In the genomic region with DNA sequence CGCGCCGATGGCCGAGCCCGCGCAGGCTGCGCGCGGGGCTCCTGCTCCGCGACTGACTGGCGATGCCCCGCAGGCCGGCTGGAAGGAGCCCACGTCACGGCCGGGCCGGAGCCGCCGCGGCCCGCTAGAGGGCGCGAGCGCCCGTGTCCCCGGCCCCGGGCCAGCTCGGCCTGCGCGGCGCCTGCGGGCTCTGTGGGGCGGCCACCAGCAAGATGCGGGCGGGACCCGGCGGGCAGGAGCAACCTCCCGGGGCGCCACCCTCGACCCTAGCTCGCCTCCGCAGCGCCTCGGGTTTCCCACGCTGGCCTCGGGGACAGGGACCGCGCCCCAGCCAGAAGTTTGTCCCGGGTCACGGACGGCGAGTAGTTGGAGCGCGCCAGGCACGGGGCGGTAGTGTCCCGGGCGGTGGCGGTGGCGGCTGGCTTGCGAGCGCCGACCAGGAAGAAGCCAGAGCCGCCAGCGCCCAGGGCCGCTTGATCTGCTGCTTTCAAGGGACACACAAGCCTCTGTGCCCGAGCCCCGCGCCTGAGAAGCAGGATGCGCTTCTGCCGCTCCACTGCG, we compare ENCODE assay signal across 8 mouse cellular contexts. TPM values are rescaled to one million over a fixed set of nuclear protein-coding genes. Genes with fewer than 3 reads are reported as not detected.
DNase-seq lines count a peak whose midpoint lies in the region; ATAC-seq and TF ChIP-seq lines count a peak whose summit lies in the region.

A gene (minus strand): TSS at position 7 of the 561 bp plus-strand sequence.

- no peak for DNase-seq in ES-E14 (ENCODE audit: low read depth, low spot score)
- DNase-seq in cerebellum, adult 18-20 months, result peak; percentile 29 to 79
- peak; percentile 84 for DNase-seq in forebrain, postnatal 0 days
- DNase-seq in heart, postnatal 14 days, result peak; percentile 90 to 94
- peak; percentile 85 to 92 for DNase-seq in kidney, postnatal 4 days
- DNase-seq in thymus, adult 2 months, result peak; percentile 21

- H3K4me1 ChIP-seq in ES-E14 (ENCODE audit: control insufficient read depth in 2 of 2, insufficient read depth in 2 of 2, low read length in 2 of 2, poor library complexity in 1 of 2), result no peaks in the 10 kb centered on the region
- H3K4me1 ChIP-seq in forebrain, postnatal 0 days (ENCODE audit: insufficient read depth), result peaks cover 6% of the 10 kb centered on the region; the same call in 1 of the 2 replicates
- H3K4me1 ChIP-seq in liver, embryonic 15.5 days (replicated peaks), result no peaks in the 10 kb centered on the region
- peaks cover 35% of the 10 kb centered on the region for H3K4me1 ChIP-seq in neural tube, embryonic 13.5 days (replicated peaks)
- H3K4me1 ChIP-seq in thymus, adult 2 months (replicated peaks; ENCODE audit: control insufficient read depth, insufficient read depth, low read length), result no peaks in the 10 kb centered on the region

- peak within 1 kb of the TSS; percentile 93 for H3K4me2 ChIP-seq in forebrain, postnatal 0 days (ENCODE audit: low read depth)
- H3K4me2 ChIP-seq in liver, embryonic 15.5 days, result peak within 1 kb of the TSS; percentile 69
- peak within 1 kb of the TSS; percentile 94 for H3K4me2 ChIP-seq in neural tube, embryonic 13.5 days

- H3K9ac ChIP-seq in ES-E14 (ENCODE audit: insufficient read depth, low read depth, low read length, poor library complexity, severe bottlenecking), result peak within 1 kb of the TSS; percentile 72
- peak within 1 kb of the TSS; percentile 60 for H3K9ac ChIP-seq in forebrain, postnatal 0 days
- H3K9ac ChIP-seq in liver, embryonic 15.5 days, result peak within 1 kb of the TSS; percentile 32; the same call in 1 of the 2 replicates
- H3K9ac ChIP-seq in neural tube, embryonic 13.5 days, result peak within 1 kb of the TSS; percentile 82

- peak within 1 kb of the TSS; percentile 76 to 84 for H3K4me3 ChIP-seq in ES-E14 (ENCODE audit: insufficient read depth in 1 of 2, low read depth in 1 of 2, low read length in 2 of 2, poor library complexity in 1 of 2, severe bottlenecking in 1 of 2)
- H3K4me3 ChIP-seq in forebrain, postnatal 0 days (ENCODE audit: low read depth, low read length), result peak within 1 kb of the TSS; percentile 62
- peak within 1 kb of the TSS; percentile 55 for H3K4me3 ChIP-seq in liver, embryonic 15.5 days (replicated peaks)
- H3K4me3 ChIP-seq in neural tube, embryonic 13.5 days, result peak within 1 kb of the TSS; percentile 73
- H3K4me3 ChIP-seq in thymus, adult 2 months (ENCODE audit: control insufficient read depth, insufficient read depth, low read length), result peak within 1 kb of the TSS; percentile 39

- no peak; the same call in none of the 2 replicates for TF ChIP-seq CTCF in forebrain, postnatal 0 days (IDR thresholded peaks at IDR 0.05; ENCODE audit: low read depth)
- 0 out of 2 replicates have a peak, but pooled peaks have one; percentile 52 for TF ChIP-seq CTCF in thymus, adult 2 months (IDR thresholded peaks at IDR 0.05; ENCODE audit: borderline replicate concordance, control insufficient read depth, extremely low read depth, insufficient read depth, low read length, poor library complexity)

- TF ChIP-seq POLR2A in thymus, adult 2 months (IDR thresholded peaks at IDR 0.05; ENCODE audit: control insufficient read depth, extremely low read depth, insufficient read depth, low read length, poor library complexity), result no peak

- H3K27me3 ChIP-seq in forebrain, postnatal 0 days (ENCODE audit: insufficient read depth, low read length), result peaks cover 6% of the 10 kb centered on the region
- H3K27me3 ChIP-seq in liver, embryonic 15.5 days, result peaks cover 58% of the 10 kb centered on the region
- H3K27me3 ChIP-seq in neural tube, embryonic 13.5 days, result peaks cover 36% of the 10 kb centered on the region
- H3K27me3 ChIP-seq in thymus, adult 2 months (ENCODE audit: control insufficient read depth, insufficient read depth, low read length), result peaks cover 7% of the 10 kb centered on the region; the same call in 1 of the 2 replicates

- WGBS in forebrain, postnatal 0 days, result under 1% methylated on average over 68 of the region's 73 CpGs
- under 1% methylated on average over 61 of the region's 73 CpGs for WGBS in liver, embryonic 15.5 days (ENCODE audit: insufficient replicate concordance)
- WGBS in neural tube, embryonic 13.5 days, result under 1% methylated on average over 72 of the region's 73 CpGs
- 1% methylated on average over 62 of the region's 73 CpGs for WGBS in thymus, adult 2 months

- H3K27ac ChIP-seq in ES-E14 (ENCODE audit: insufficient read depth, low read depth, low read length, poor library complexity, severe bottlenecking), result no peak within 1 kb of the TSS
- peak within 1 kb of the TSS; percentile 70 for H3K27ac ChIP-seq in forebrain, postnatal 0 days (ENCODE audit: low read depth, low read length)
- no peak within 1 kb of the TSS for H3K27ac ChIP-seq in liver, embryonic 15.5 days (replicated peaks)
- peak within 1 kb of the TSS; percentile 69 for H3K27ac ChIP-seq in neural tube, embryonic 13.5 days (replicated peaks)
- no peak within 1 kb of the TSS for H3K27ac ChIP-seq in thymus, adult 2 months (ENCODE audit: control insufficient read depth, insufficient read depth, low read length)

- no peaks in the 10 kb centered on the region for H3K36me3 ChIP-seq in ES-E14 (ENCODE audit: control insufficient read depth, insufficient read depth, low read length, poor library complexity, severe bottlenecking)
- H3K36me3 ChIP-seq in forebrain, postnatal 0 days (ENCODE audit: insufficient read depth), result no peaks in the 10 kb centered on the region
- no peaks in the 10 kb centered on the region for H3K36me3 ChIP-seq in liver, embryonic 15.5 days (replicated peaks)
- H3K36me3 ChIP-seq in neural tube, embryonic 13.5 days, result no peaks in the 10 kb centered on the region
- no peaks in the 10 kb centered on the region for H3K36me3 ChIP-seq in thymus, adult 2 months (ENCODE audit: control insufficient read depth, insufficient read depth, low read length)

- intact Hi-C loops in heart, postnatal 14 days (cut with DNase I), result loop anchor here (1.0 to 10.0 kb wide), 11 partner anchors 42 to 670 kb away; no protein-coding TSS in a partner anchor

- no peaks in the 10 kb centered on the region for H3K9me3 ChIP-seq in ES-E14 (ENCODE audit: control insufficient read depth, insufficient read depth, low read depth, low read length)
- H3K9me3 ChIP-seq in forebrain, postnatal 0 days (ENCODE audit: low read length), result no peaks in the 10 kb centered on the region
- H3K9me3 ChIP-seq in liver, embryonic 15.5 days (replicated peaks), result no peaks in the 10 kb centered on the region
- no peaks in the 10 kb centered on the region for H3K9me3 ChIP-seq in neural tube, embryonic 13.5 days

- in situ Hi-C loops in ES-E14 (cut with MboI; ENCODE audit: low sequenced_read_pairs in 2 of 2, unreplicated experiment in 2 of 2), result no loop called here

- ATAC-seq in forebrain, postnatal 0 days, result peak; percentile 95
- peak; percentile 83 for ATAC-seq in liver, embryonic 15.5 days (ENCODE audit: insufficient read depth)
- ATAC-seq in neural tube, embryonic 13.5 days (ENCODE audit: low read depth), result peak; percentile 96

TF ChIP-seq in ES-E14, 5 proteins besides CTCF, POLR2A, EP300 and RAD21:
- TF ChIP-seq HCFC1 (IDR thresholded peaks at IDR 0.05; ENCODE audit: borderline replicate concordance, insufficient read depth, low read length), result no peak

RNA-seq across cellular contexts. Expression of the gene that starts here (rescaled TPM):
- total RNA-seq in ES-E14 (2012; rRNA removed), result 1.4 and 2.9 TPM in 2 replicates
- total RNA-seq in forebrain, postnatal 0 days (2014; rRNA removed), result 26.6 and 33.2 TPM in 2 replicates
- polyA plus RNA-seq in forebrain, postnatal 0 days (2015; fragmentation: Nextera tagmentation; extraction: Ambion mirVana), result 7.9 and 12.9 TPM in 2 replicates
- total RNA-seq in heart, postnatal 14 days (2021), result 100 to 1,000 TPM; 100 to 104 TPM
- polyA plus RNA-seq in liver, embryonic 15.5 days (2015; fragmentation: Nextera tagmentation; extraction: Ambion mirVana), result 1.4 and 1.8 TPM in 2 replicates
- polyA plus RNA-seq in neural tube, embryonic 13.5 days (2015; fragmentation: Nextera tagmentation; extraction: Ambion mirVana), result 12.9 and 15.6 TPM in 2 replicates
- 4.0 and 4.4 TPM in 2 replicates for polyA plus RNA-seq in thymus, adult 2 months (2012; rRNA removed)

Comparison
In these comparisons a context has a peak if more than half of its experiments do, and no peak if none do; other contexts are left out.
1. H3K27ac ChIP-seq: peak in forebrain, postnatal 0 days (single experiment) and neural tube, embryonic 13.5 days (single experiment); none in ES-E14 (single experiment), liver, embryonic 15.5 days (single experiment) and thymus, adult 2 months (single experiment).
2. H3K9ac ChIP-seq: peak in every context shown above with its lines; median percentile 82 in neural tube, embryonic 13.5 days; 72 in ES-E14; 60 in forebrain, postnatal 0 days; 32 in liver, embryonic 15.5 days.
3. Peak in every context shown above with its lines, with median percentiles within 50 percentile points of each other: H3K4me3 ChIP-seq, ATAC-seq and H3K4me2 ChIP-seq.